Mouse (Mus musculus) lung, postnatal 25 days (tissue): Measurements from ENCODE around the gene Rapgef1.
"Not testable (repeated sequence)": the region's sequence is repeated elsewhere in the genome, so short reads cannot be mapped to it uniquely, and the experiment has no call there.

Experiments used
- DNase-seq: peaks from one replicate; pipeline ENCODE4 v3.0.0; 2022; ENCODE audit warnings: low spot score

The Rapgef1 gene

GRCm38 (mm10) chr2:29739368-29739767 is 119.8 kb downstream of the Rapgef1 start:
- no peak for DNase-seq

DNA sequence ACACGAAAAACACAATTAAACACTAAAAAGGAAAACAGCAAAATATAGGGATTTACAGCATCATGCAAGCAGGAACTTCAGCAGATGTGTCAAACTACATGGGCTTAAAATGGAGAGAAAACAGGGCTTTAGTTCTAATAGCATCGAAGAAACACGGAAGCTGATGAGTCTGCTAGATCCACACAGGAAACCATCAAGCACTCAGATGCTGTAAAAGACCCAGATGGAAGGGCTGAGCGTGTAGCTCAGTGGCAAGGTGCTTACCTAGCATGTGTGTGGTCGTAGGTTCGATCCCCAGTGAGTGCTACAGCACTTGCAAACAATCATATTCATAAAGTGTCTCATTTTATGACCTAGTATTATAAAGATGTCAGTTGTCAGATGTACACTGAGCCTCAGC is 121.7 kb downstream of the Rapgef1 start:
- no peak for DNase-seq

GRCm38 (mm10) chr2:29744256-29744655 is 124.7 kb downstream of the Rapgef1 start:
- no peak for DNase-seq

DNA sequence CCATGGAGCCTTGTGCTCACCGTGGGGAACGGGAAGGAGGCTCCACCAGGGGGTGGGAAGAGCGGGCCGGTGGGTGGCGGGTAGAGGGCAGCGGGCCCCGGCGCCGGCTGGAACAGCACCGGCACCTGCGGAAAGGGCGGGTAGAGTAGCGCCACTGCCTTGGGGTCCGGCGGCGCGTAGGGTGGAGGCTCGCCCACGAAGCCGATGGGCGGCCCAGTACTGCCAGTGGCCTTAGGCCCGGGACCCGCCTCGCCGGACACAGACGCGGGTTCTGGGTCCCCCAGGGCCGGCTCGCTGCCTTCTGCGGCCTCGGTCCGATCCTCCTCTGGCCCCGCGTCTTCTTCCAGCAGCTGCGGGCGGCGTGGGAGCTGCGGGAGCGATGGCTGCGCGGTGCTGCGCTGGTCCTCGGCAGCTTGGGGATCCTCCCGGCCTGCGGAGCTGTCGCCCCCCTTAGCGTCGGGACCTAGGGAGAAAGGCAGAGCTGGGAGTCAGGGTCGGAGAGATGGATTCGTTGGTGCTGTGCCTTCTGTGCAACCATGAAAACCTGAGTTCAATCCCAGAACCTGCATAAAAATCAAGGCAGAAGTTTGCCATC is 127.8 kb downstream of the Rapgef1 start:
- no peak for DNase-seq

DNA sequence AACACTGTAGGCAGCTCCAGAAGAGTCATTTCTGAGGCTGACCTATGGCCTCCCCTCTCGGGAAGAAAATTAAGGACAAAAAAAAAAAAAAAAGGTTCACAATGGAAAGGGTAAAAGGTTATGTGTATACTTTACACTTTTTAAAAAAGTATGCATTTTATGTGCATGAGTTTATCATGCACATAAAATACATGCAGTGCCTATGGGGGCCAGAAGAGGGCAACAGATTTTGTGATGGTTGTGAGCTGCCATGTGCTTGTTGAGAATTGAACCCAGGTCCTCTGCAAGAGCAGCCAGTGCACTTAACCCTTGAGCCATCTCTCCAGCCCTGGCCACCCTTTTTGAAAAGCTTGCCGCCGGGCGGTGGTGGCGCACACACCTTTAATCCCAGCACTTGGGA is 128.3 kb downstream of the Rapgef1 start:
- DNase-seq: no peak

DNA sequence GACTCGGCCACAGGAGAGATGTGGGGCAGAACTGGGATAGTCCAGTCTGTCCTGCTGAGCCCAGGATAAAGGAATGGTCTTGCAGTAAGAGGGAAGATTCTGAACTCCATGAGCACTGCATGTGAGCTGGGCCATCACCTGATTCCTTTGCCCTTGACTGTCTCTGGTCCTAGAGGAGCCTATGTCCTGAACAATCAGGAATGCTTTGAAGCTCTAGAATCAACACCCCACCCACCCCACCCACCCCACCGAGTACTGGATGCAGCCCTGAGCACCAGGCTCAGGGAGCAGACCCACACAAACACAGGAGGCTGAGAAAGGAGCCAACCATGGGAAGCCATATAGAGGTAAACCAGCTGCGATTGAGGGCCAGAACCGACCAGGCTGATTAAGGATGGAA is 129.0 kb downstream of the Rapgef1 start:
- DNase-seq: no peak

DNA sequence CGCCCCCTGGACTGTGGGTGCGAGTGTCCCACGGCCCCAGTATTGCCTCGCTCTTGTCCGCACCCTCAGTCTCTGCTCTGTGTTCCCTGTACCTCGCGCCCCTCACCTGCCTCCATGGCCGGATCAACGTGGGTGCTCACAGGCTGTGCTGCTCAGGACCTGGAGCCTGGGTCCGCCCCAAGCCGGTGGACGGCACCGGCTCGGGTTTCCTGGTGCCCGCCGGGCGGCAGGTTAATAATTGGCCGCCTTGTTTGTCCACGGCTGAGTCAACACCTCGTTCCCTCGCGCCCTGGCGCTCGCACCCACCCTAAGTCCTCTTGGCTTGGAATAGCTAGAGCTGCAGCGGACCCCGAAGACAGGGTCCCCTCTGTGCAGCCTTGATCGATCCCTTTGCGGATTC is 132.0 kb downstream of the Rapgef1 start, which contains the start of gene Gm13420:
TSS of gene Gm13420 (minus strand) at position 189 of the 400 bp plus-strand sequence.
- peak; percentile 28 for DNase-seq

DNA sequence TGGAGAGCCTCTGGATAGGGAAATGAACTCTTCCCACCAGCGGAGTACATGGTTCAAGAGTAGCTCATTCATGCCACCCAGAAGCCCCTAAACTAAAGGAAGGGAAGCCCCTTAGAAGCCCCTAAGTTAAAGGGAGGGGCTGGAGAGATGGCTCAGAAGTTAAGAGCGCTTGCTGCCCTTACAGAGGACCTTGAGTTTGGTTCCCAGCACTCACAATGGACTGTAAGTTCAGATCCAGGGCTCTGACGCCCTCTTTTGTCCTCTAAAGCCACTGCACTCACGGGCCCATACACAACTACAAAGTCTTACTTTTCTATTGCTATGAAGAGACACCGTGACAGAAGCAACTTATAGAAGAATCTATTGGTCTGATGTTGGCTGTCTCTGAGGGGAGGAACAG is 132.9 kb downstream of the Rapgef1 start:
- DNase-seq: no peak

DNA sequence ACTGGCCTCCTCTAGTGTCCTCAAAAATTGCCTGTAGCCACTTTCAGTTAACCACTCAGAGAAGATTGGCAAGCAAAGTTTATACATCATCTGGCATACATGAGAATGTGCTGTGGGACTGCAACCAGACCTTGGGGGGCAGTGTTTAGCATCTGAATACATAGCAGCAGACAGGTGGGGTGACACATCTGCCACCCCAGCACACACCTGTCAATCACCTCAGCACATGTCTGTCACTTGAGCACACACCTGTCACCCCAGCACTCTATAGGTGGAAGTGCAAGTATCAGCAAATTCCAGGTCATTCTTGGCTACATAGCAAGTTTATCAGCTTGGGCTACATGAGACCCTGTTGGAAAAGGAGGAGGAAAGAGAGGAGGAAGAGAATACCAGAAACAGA is 136.2 kb downstream of the Rapgef1 start:
- DNase-seq: no peak

GRCm38 (mm10) chr2:29764831-29765230 is 145.3 kb downstream of the Rapgef1 start:
- peak; percentile 69 for DNase-seq

GRCm38 (mm10) chr2:29767976-29768709 is 148.6 kb downstream of the Rapgef1 start:
- DNase-seq: peak; percentile 32

DNA sequence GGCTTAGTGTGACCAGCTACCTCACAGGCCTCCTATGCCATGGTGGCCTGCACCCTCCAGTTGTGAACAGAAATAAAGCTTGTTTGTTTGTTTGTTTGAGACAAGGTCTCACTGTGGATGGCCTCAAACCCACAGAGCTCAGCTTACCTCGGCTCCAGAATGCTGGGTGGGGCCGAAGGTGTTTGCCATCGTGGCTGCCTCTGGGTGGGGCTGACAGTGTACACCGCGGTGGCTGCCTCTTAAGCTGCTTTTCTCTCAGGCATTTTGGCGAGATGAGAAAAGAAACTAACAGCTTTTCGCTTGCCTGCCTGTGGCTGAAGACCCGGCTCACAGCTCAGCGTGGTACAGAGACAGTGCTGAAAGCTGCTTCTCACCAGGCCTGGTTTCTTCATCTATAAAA is 149.4 kb downstream of the Rapgef1 start:
- no peak for DNase-seq

GRCm38 (mm10) chr2:29770162-29770561 is 150.6 kb downstream of the Rapgef1 start:
- DNase-seq: no peak

DNA sequence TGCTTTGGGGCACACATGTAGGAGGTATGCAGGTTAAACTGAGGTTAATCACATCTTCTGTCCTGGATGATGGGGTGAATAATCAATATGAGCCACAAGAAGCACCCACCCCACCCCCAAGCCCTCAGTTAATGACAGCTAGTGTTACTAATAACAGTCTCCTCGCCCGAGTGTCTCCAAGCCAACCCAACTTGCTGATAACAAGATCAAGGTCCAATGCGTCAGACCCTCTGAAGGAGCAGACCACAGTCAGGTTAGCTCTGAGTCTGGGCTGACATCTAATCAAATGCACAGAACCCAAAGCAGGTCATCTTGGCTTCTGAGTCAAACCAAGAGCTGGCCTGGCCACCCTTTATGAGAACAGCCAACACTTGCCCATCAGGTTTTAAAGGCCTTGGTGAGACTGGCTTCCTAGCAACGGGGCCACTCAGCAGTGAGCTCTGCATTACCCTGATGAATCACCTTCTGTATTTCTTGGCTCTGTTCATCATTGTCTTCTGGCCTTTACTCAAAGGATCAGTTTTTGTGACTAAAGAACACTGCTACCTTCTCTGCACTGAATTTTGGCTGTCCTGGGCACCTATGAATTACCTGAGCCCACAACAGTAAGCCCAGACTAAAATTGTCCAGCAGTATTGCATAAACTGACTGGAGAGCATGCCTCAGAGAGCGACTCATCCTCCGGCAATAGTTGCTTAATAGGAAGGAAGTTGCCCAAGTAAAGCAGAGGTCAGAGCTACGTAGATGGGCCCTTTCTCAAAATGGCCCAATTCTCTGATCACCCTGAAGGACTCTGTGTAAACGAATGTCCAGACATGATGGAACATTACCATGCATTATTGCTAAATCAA is 152.3 kb downstream of the Rapgef1 start:
- DNase-seq: peak; percentile 25

DNA sequence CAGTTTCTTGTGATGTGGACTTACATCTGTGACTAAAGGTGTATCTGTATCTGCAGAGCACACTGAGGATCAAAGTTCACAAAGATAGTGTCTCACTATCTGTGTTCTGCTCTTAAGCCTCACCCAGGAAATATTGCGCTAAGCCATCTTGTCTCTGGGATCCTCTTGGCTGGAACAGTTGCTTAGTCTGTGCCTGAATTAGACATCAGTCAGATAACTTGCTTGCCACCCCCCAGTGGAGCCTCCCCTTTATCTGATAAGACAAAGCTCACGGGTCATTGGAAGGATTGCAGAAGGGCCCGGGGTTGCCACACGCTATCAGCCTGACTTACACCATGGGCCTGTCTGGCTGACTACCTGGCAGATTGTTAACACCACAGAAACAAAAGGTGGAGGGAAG is 153.8 kb downstream of the Rapgef1 start:
- no peak for DNase-seq

DNA sequence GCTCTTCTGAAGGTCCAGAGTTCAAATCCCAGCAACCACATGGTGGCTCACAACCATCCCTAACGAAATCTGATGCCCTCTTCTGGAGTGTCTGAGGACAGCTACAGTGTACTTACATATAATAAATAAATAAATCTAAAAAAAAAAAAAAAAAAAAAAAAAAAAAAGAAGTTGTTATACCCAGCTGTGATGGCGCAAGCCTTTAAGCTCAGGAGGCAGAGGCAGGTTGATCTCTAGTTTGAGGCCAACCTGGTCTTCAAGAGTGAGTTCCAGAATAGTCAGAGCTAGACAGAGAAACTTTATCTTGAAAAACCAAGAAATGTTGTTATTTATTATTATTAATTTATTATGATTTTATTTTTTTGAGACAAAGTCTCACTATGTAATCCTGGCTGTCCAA is 161.7 kb downstream of the Rapgef1 start:
- not testable (repeated sequence) for DNase-seq

- peak; percentile 32 for DNase-seq
Observed at GRCm38 (mm10) chr2:29784290-29784689, 164.8 kb downstream of the Rapgef1 start.

DNA sequence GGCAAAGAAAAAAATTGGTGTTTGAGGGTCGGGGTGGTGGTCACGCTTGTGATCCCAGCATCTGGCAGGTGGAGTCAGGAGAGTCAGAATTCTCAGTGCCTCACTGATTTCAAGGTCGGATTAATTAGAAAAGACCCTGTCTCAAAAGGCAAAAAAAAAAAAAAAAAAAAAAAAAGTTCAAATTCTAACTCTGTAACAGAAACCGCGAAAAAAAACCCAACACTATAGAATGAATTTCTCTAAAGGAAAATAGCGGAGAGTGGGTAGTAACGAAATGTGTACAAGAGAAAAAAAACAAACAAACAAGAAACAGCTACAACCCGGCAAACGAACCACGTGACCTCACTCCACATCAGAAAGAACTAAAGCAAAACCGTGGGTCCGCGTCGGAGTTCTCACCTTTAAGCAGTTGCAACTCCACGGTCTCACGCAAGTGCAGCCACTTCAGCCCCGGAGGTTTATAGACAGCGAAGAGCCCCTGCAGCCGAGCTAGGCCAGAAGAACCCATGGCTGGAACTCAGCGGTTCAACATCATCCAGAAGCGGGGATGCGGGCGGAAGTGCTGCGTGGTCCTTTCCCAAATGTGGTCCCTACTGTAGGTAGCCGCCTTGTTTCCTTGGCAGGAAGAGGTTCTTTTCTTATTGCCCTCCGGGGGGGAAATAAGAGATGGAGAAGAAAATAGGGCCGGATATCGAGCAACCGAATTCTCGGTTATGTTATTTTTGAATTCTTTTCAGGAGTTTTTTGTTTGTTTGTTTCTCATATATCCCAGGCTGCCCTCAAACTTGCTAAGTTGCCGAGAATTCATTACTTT is 167.8 kb downstream of the Rapgef1 start, which contains the start of gene Coq4:
TSS of gene Coq4 (plus strand) at position 390 of the 814 bp plus-strand sequence.
- DNase-seq: peak; percentile 93

- peak; percentile 85 for DNase-seq
Observed at GRCm38 (mm10) chr2:29787937-29788681, 168.6 kb downstream of the Rapgef1 start, which contains the start of gene Trub2. Gene Trub2 (minus strand): TSS chr2:29788502.
